Mouse (Mus musculus) stomach, embryonic 15.5 days (tissue): Measurements from ENCODE around the gene Snrpa1. TPM values are rescaled to one million over a fixed set of nuclear protein-coding genes. Genes with fewer than 3 reads are reported as not detected.

Experiments used
- ATAC-seq: fragments of 200-750 bp; cut with Nextera tagmentation; 2 replicates; pipeline ENCODE4 v1.8.0; 2017; ENCODE audit warnings: low read depth, moderate number of reproducible peaks, moderate TSS enrichment; ENCODE audit not compliant: insufficient read depth, low FRiP score
- H3K27ac ChIP-seq: fragments of 300-500 bp; sonication (generic); 2 replicates; pipeline ENCODE4 v1.5.1; 2015; ENCODE audit warnings: mild to moderate bottlenecking, inconsistent platforms
- H3K27me3 ChIP-seq: fragments of 300-500 bp; sonication (generic); replicated peaks from 2 replicates; pipeline ENCODE4 v1.6.1; 2015; ENCODE audit warnings: inconsistent platforms
- H3K36me3 ChIP-seq: fragments of 300-500 bp; sonication (generic); 2 replicates; pipeline ENCODE4 v1.6.1; 2015; ENCODE audit warnings: inconsistent platforms
- H3K4me1 ChIP-seq: fragments of 300-500 bp; sonication (generic); 2 replicates; pipeline ENCODE4 v1.6.1; 2015; ENCODE audit warnings: inconsistent platforms
- H3K4me2 ChIP-seq: fragments of 300-500 bp; sonication (generic); 2 replicates; pipeline ENCODE4 v1.6.1; 2015; ENCODE audit warnings: mild to moderate bottlenecking, inconsistent platforms
- H3K4me3 ChIP-seq: fragments of 300-500 bp; sonication (generic); replicated peaks from 2 replicates; pipeline ENCODE4 v1.5.1; 2015; ENCODE audit warnings: inconsistent platforms
- H3K9ac ChIP-seq: fragments of 300-500 bp; sonication (generic); 2 replicates; pipeline ENCODE4 v1.6.1; 2015; ENCODE audit warnings: inconsistent platforms
- H3K9me3 ChIP-seq: fragments of 300-500 bp; sonication (generic); 2 replicates; pipeline ENCODE4 v1.6.1; 2016; ENCODE audit warnings: inconsistent platforms
- WGBS: fragments of 180-500 bp; shearing (Covaris S2); methylation state at CpG from one replicate; pipeline ENCODE4 v1.1.7; 2015; 5-methylcytosine and 5-hydroxymethylcytosine counted together
- polyA plus RNA-seq: library from polyadenylated mRNA; unstranded; fragments of >200 nt; fragmentation: Nextera tagmentation; extraction: Ambion mirVana; gene quantifications from 2 replicates; pipeline ENCODE4 v1.2.1, GENCODE M21; 2015

Gene Snrpa1
- polyA plus RNA-seq, 1 experiment from 2014 or later = 150 TPM

- WGBS = 83% methylated on average over 4 of the region's 4 CpGs
- no peaks in the 10 kb centered on the region for H3K27me3 ChIP-seq
- H3K4me2 ChIP-seq = no peak overlapping the region
- H3K4me3 ChIP-seq = no peak overlapping the region
- no peak for ATAC-seq
- H3K4me1 ChIP-seq = no peaks in the 10 kb centered on the region
- H3K9ac ChIP-seq = no peak overlapping the region
- no peak overlapping the region for H3K27ac ChIP-seq
- H3K36me3 ChIP-seq = peaks cover 62% of the 10 kb centered on the region
- no peaks in the 10 kb centered on the region for H3K9me3 ChIP-seq
Measured at GRCm38 (mm10) chr7:66087652-66088051, 28.8 kb downstream of the Snrpa1 start.

- peaks cover 60% of the 10 kb centered on the region for H3K36me3 ChIP-seq
- no peak overlapping the region for H3K4me3 ChIP-seq
- ATAC-seq = no peak
- H3K4me1 ChIP-seq = no peaks in the 10 kb centered on the region
- no peaks in the 10 kb centered on the region for H3K27me3 ChIP-seq
- H3K27ac ChIP-seq = no peak overlapping the region
- H3K9me3 ChIP-seq = no peaks in the 10 kb centered on the region
- no peak overlapping the region for H3K9ac ChIP-seq
- 91% methylated on average over 2 of the region's 2 CpGs for WGBS
- H3K4me2 ChIP-seq = no peak overlapping the region
Measured at GRCm38 (mm10) chr7:66088077-66088476, 29.3 kb downstream of the Snrpa1 start.

GRCm38 (mm10) chr7:66090676-66091190 lies 31.9 kb downstream of the Snrpa1 start:
- H3K4me2 ChIP-seq = no peak overlapping the region
- WGBS = 84% methylated on average over 11 of the region's 11 CpGs
- H3K36me3 ChIP-seq = peaks cover 49% of the 10 kb centered on the region

GRCm38 (mm10) chr7:66091553-66091952 lies 32.8 kb downstream of the Snrpa1 start:
- no peak for ATAC-seq
- Histone ChIP-seq H3K27me3 (no peaks in the 10 kb centered on the region), H3K4me3 (no peak overlapping the region), H3K4me2 (no peak overlapping the region), H3K4me1 (no peaks in the 10 kb centered on the region), H3K9me3 (no peaks in the 10 kb centered on the region), H3K36me3 (peaks cover 44% of the 10 kb centered on the region), H3K9ac (no peak overlapping the region), H3K27ac (no peak overlapping the region)
- 79% methylated on average over 7 of the region's 7 CpGs for WGBS

More at GRCm38 (mm10) chr7:66090676-66091190, 31.9 kb downstream of the Snrpa1 start:
- no peak overlapping the region for H3K27ac ChIP-seq
- no peak overlapping the region for H3K4me3 ChIP-seq
- no peak for ATAC-seq
- H3K4me1 ChIP-seq = no peaks in the 10 kb centered on the region
- H3K9me3 ChIP-seq = no peaks in the 10 kb centered on the region
- H3K27me3 ChIP-seq = no peaks in the 10 kb centered on the region
- H3K9ac ChIP-seq = no peak overlapping the region

GRCm38 (mm10) chr7:66092656-66093055 lies 33.9 kb downstream of the Snrpa1 start:
- H3K4me2 ChIP-seq = no peak overlapping the region

GRCm38 (mm10) chr7:66094141-66094540 lies 35.3 kb downstream of the Snrpa1 start:
- Histone ChIP-seq H3K27ac (no peak overlapping the region), H3K4me1 (no peaks in the 10 kb centered on the region), H3K9me3 (no peaks in the 10 kb centered on the region), H3K27me3 (no peaks in the 10 kb centered on the region), H3K36me3 (peaks cover 21% of the 10 kb centered on the region), H3K9ac (no peak overlapping the region), H3K4me3 (no peak overlapping the region), H3K4me2 (no peak overlapping the region)
- 77% methylated on average over 5 of the region's 5 CpGs for WGBS
- no peak for ATAC-seq

More at GRCm38 (mm10) chr7:66092656-66093055, 33.9 kb downstream of the Snrpa1 start:
- peaks cover 34% of the 10 kb centered on the region for H3K36me3 ChIP-seq
- H3K27me3 ChIP-seq = no peaks in the 10 kb centered on the region
- H3K4me3 ChIP-seq = no peak overlapping the region
- ATAC-seq = no peak
- WGBS = 83% methylated on average over 8 of the region's 8 CpGs
- no peak overlapping the region for H3K27ac ChIP-seq
- no peaks in the 10 kb centered on the region for H3K4me1 ChIP-seq
- no peak overlapping the region for H3K9ac ChIP-seq
- H3K9me3 ChIP-seq = no peaks in the 10 kb centered on the region

- Histone ChIP-seq H3K9ac (no peak overlapping the region), H3K27me3 (no peaks in the 10 kb centered on the region), H3K4me1 (no peaks in the 10 kb centered on the region), H3K9me3 (no peaks in the 10 kb centered on the region), H3K27ac (no peak overlapping the region), H3K4me3 (no peak overlapping the region), H3K4me2 (no peak overlapping the region), H3K36me3 (no peaks in the 10 kb centered on the region)
- WGBS = 85% methylated on average over 7 of the region's 7 CpGs
- no peak; the same call in 1 of the 2 replicates for ATAC-seq
Measured at GRCm38 (mm10) chr7:66098803-66099202, 40.0 kb downstream of the Snrpa1 start.

- H3K27ac ChIP-seq = no peak overlapping the region
- WGBS = 3% methylated on average over 4 of the region's 4 CpGs
- no peaks in the 10 kb centered on the region for H3K36me3 ChIP-seq
- H3K9ac ChIP-seq = no peak overlapping the region
- ATAC-seq = no peak
- H3K9me3 ChIP-seq = no peaks in the 10 kb centered on the region
- no peak overlapping the region for H3K4me3 ChIP-seq
- H3K27me3 ChIP-seq = no peaks in the 10 kb centered on the region
- no peak overlapping the region for H3K4me2 ChIP-seq
- H3K4me1 ChIP-seq = peaks cover 3% of the 10 kb centered on the region; the same call in 1 of the 2 replicates
Measured at GRCm38 (mm10) chr7:66101866-66102265, 43.1 kb downstream of the Snrpa1 start.

GRCm38 (mm10) chr7:66104531-66104930 lies 45.7 kb downstream of the Snrpa1 start:
- peaks cover 8% of the 10 kb centered on the region; the same call in 1 of the 2 replicates for H3K4me1 ChIP-seq
- H3K27ac ChIP-seq = no peak overlapping the region
- no peaks in the 10 kb centered on the region for H3K9me3 ChIP-seq
- H3K9ac ChIP-seq = no peak overlapping the region
- no peak overlapping the region for H3K4me3 ChIP-seq
- H3K27me3 ChIP-seq = no peaks in the 10 kb centered on the region
- no peak overlapping the region for H3K4me2 ChIP-seq
- WGBS = 81% methylated on average over 5 of the region's 5 CpGs
- no peaks in the 10 kb centered on the region for H3K36me3 ChIP-seq
- no peak for ATAC-seq

GRCm38 (mm10) chr7:66105771-66106170 lies 47.0 kb downstream of the Snrpa1 start:
- H3K4me3 ChIP-seq = no peak overlapping the region
- no peak for ATAC-seq
- peaks cover 8% of the 10 kb centered on the region; the same call in 1 of the 2 replicates for H3K4me1 ChIP-seq
- H3K9ac ChIP-seq = no peak overlapping the region
- 38% methylated on average over 4 of the region's 4 CpGs for WGBS
- no peaks in the 10 kb centered on the region for H3K36me3 ChIP-seq
- no peak overlapping the region for H3K27ac ChIP-seq
- H3K4me2 ChIP-seq = no peak overlapping the region
- H3K27me3 ChIP-seq = no peaks in the 10 kb centered on the region
- H3K9me3 ChIP-seq = no peaks in the 10 kb centered on the region

GRCm38 (mm10) chr7:66106581-66107056 lies 47.8 kb downstream of the Snrpa1 start:
- Histone ChIP-seq H3K4me1 (peaks cover 8% of the 10 kb centered on the region; the same call in 1 of the 2 replicates), H3K27ac (no peak overlapping the region), H3K27me3 (no peaks in the 10 kb centered on the region), H3K4me3 (no peak overlapping the region), H3K36me3 (no peaks in the 10 kb centered on the region), H3K4me2 (no peak overlapping the region), H3K9me3 (no peaks in the 10 kb centered on the region), H3K9ac (no peak overlapping the region)
- ATAC-seq = no peak
- 47% methylated on average over 7 of the region's 7 CpGs for WGBS

- H3K4me1 ChIP-seq = peaks cover 8% of the 10 kb centered on the region; the same call in 1 of the 2 replicates
- H3K4me2 ChIP-seq = no peak overlapping the region
- H3K9ac ChIP-seq = no peak overlapping the region
- no peak overlapping the region for H3K4me3 ChIP-seq
- no peaks in the 10 kb centered on the region for H3K9me3 ChIP-seq
- no peak overlapping the region for H3K27ac ChIP-seq
- ATAC-seq = no peak
- H3K36me3 ChIP-seq = no peaks in the 10 kb centered on the region
- 58% methylated on average over 11 of the region's 11 CpGs for WGBS
- no peaks in the 10 kb centered on the region for H3K27me3 ChIP-seq
Measured at GRCm38 (mm10) chr7:66107206-66107605, 48.4 kb downstream of the Snrpa1 start.

- no peaks in the 10 kb centered on the region for H3K36me3 ChIP-seq
- ATAC-seq = no peak
- H3K27ac ChIP-seq = no peak overlapping the region
- no peaks in the 10 kb centered on the region for H3K9me3 ChIP-seq
- H3K27me3 ChIP-seq = no peaks in the 10 kb centered on the region
- H3K9ac ChIP-seq = no peak overlapping the region
- no peak overlapping the region for H3K4me3 ChIP-seq
- no peak overlapping the region for H3K4me2 ChIP-seq
- 15% methylated on average over 7 of the region's 7 CpGs for WGBS
- H3K4me1 ChIP-seq = peaks cover 12% of the 10 kb centered on the region
Measured at GRCm38 (mm10) chr7:66107930-66108329, 49.1 kb downstream of the Snrpa1 start.
